Mouse (Mus musculus): ENCODE measurements around the gene Itih5.

Itih5 gene

DNA sequence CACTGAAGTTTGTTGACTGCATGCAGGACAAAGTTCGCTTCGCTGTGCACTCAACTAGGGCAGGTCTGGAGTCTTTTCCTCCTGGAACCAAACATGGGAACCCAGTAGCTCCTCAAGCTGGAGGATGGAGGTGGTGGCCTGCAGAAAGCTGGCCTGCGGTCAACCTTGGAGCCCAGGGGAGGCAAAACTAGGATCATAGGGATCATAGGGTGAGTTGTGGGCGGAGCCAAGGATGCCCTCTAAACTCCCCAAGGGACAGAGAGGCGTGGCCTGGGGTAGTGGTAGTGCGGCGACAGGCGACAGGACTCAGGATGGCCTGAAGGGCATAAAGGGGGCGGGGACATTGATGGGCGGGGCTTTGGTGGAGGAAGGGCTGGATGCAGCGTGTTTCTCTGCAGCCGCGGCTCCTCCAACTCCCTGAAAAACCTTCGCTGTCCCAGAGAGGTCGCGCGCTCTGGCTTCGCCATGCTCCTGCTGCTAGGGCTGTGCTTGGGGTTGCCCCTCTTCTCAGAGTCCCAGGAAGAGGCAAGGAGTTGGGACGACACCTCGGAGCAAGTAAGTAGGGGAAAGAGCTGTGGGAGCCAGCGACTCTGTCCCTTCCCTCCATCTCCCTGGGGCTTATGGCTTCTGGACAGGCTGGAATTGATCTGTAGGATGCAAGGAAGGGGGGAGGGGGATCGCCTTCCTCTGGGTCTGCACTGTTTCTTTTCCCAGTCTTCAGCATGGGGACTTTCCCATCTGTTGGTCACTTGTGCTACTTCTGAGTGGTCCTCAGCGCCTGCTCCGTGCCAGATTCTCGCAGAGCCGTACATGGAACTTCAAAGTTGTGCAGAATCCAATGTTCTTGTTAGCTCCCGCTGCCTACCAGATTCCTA lies at the start of gene Itih5:
TSS of gene Itih5 (plus strand) at position 371 of the 875 bp plus-strand sequence.
- in situ Hi-C loops (cut with MboI, MseI), result no loop called here

DNA sequence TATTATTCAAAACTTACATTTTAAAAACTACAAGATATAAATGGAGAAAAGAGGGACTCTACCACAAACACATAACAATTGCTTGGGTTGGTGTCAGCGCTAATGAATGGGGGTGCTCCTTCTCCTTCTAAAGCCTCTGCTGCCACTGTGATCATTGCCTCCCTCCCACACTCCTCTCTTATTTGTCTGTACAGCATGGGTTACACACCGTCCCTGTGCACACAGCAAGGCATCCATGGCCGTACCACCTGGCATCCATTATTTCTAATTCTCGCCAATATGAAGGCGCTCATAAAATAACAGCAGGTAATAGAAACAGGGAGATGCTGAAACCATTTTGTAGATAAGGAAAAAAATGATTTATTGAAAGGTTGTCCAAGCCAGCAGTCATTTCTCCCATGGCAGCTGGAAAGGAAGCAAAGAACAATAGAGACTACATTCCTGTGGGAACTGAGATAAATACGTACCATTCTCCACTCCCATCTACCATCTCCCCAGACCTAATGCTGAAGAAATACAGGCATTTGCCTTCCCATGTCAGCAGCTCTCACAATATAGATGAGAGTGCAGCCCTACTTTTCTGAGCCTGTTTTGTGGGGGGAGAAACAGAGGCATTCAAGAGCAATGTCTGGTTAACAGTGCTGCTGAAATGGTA lies 44.7 kb upstream of the Itih5 start:
- in situ Hi-C loops (cut with MboI, MseI), result no loop called here

DNA sequence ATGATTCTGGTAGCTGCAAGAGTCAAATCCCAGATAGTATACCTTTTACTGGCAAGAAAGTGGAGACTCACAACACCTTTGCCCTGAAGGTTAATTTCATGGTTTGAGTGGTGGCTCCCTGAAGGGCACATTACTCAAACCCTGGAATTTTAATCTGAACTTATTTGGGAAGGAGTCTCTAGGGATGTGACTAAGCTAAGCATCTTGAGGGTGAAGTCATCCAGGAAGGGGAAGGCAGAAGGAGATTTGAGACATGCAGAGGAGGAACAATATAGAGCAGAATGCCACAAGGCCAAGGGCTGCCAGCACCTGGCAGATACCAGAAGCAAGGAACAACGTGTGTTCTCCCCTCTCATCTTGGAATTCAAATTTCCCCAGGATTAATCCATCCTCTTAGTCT lies 34.6 kb upstream of the Itih5 start:
- in situ Hi-C loops (cut with MboI, MseI), result no loop called here

DNA sequence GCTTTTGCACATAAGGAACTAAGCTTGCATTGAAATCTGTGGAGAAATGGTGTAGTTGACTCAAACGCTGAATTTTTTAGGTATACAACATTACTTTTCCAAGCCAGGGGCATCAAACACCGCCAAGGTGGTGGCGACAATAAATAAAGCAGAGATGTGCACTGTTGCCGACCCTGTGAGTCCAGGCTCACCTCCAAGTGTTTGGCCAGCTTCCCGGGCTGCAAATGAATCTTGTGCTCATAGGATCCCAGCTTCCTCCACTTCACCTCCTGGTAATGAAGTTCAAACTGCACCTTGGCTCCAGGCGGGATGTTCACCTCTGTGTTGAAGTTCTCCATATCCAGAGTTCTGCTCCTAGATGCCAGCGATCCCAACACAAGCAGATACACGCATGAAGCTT lies 34.1 kb upstream of the Itih5 start:
- in situ Hi-C loops (cut with MboI, MseI), result no loop called here

DNA sequence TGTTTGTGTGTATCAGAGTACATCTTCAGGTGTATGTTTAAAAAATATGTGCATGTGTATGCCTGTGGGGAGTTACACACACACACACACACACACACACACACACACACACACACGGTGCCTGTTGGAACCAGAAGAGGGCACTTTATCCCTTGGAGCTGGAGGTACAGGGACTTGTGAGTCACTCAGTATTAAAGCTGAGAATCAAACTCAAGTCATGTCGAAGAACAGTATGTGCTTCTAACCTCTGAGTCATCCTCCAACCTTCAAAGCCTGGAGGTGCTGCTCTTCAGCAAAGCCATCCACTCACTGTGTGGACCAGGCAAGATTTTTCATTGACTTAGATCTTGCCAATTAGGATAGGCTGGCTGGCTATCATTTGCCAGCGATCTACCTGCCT lies 31.5 kb upstream of the Itih5 start:
- in situ Hi-C loops (cut with MboI, MseI), result no loop called here

DNA sequence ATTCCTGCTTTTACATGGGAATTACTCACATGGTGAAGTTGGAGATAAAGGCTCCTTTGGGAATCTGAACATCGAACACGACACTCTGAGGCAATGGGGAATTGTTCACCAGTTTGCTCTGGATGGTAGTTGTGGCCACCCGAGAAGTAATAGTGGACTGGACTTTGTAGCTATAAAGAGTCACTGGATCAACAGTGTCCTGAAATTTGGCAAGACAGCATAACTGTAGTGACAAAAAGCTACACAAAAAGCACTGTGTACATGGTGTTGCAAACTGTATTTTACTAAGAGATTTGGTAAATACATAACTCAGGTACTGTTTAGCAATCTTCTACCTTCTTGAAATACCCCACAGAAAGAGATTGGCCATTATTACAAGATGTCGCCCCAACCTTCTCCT lies 27.2 kb upstream of the Itih5 start:
- in situ Hi-C loops (cut with MboI, MseI), result no loop called here

DNA sequence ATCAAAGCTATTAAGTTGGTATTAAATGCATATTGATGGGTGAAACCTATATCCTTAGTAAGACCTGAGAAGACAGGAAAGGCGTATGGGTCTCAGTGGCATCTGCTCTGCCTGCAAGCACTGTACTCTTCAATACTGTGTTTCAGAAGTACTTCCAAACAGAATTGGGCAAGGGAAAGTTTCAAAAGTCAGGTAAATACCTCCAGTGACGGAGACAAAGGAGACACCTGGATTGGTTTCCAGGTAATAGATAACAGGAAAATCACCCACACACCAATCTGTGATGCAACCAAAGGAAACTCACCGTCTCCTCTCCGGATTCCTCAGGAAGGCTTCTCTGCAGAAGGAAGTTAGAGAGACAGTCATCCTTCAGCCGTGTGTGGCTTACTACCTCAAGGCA lies 25.9 kb upstream of the Itih5 start:
- in situ Hi-C loops (cut with MboI, MseI), result no loop called here

DNA sequence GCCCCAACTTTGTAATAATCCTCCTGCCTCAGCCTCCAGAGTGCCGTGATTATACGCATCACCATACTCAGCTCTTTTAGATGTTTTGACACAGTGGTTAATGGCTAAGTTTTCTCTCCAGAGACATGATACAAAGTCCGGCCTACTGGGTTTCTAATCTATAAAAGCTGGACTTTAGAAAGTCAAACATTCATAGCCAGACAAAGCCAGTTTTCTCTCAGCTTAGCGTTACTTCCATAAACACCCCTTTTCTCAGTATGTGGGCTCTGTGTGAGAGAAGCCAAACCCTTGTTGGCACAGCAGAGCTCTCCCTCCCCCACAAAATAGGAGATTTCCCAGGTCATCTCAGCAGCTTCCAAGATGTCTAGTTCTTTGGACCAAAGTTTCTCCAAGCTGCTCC lies 24.8 kb upstream of the Itih5 start:
- in situ Hi-C loops (cut with MboI, MseI), result no loop called here

DNA sequence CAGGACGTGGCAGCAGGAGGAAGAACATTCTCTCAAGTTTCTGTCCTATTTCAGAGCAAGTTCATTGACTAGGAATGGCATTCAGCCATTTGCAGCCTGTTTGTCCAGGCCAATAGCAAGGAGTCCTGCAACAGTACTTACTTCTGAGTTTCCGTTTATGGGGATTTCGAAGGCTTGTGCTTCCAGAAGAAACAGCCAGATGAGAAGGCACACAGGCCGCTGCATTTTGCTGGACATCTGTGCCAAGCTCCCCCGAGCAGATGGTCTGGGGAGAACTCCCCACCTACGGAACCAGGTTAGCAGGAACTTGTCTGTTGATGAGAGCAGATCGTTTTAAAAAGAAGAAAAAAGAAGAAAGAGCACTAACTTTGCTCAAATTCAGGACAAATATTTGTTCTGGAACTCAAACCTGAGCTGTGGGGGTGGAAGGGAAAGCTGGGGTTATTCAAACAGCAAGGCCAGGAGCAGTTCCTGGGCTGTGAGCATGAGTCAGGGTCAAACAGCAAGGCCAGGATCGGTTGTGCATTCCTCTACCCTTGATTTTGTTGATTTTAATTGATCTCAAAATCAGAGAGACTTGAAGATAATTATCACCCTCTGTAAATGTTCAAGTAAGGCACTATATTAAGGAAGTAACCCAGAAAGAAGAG lies 22.9 kb upstream of the Itih5 start:
- in situ Hi-C loops (cut with MboI, MseI), result no loop called here

DNA sequence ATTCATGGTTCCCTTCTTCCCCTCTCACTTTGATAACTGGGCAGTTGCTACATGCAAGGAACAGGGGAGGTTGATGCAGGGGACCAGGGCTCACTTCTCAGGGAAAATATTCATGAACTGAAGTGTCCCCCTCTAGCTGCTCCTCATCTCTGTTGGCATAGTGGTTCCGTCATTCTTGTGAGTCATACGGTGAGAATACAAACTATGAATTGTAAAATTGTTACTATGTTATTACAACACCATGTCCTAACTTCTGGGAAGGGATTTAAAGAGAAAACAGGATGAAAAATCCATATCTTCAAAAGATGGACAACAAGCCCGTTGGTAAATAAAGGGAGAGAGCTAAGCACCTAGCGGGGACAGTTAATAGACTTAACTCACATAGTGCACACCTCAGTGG lies 22.1 kb upstream of the Itih5 start, which contains the start of gene Itih2:
TSS of gene Itih2 (minus strand) at position 101 of the 400 bp plus-strand sequence.
- in situ Hi-C loops (cut with MboI, MseI), result no loop called here

DNA sequence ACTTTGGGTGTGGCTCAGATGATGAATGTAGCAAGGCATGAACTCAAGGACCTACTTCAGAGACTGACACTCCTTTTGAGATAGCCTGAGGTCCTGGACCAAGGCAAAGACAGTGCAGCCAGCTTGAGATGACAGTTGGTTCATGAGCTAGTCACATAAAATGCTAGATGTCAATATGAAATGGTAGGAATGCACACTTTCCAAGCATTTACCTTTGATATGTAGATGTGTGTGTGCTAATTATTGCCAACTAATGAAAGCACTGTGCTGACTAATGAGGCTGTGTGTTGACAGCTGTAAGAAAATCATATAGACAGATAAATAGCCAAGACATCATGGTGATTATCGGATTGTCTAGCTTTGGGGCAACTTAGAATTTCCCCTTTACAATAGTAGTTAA lies 21.2 kb upstream of the Itih5 start:
- in situ Hi-C loops (cut with MboI, MseI), result no loop called here

DNA sequence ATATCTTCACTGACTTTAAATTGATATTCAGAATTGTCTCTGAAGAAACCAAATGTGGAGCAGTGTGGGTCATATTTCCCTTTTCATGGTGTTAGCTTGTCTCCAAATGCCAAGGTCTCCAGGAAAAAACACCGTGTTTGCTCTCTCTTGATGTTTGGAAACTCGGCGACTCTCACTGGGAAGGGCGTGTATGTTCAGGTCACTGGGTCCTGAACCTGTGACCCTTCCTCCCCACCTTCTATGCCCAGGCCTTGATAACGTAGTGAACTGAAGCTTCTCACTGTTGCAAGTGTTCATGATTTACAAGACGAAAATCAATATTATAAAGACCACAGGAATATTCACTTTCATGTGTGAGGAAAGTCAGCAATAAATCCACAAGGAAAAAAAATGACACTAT lies 19.4 kb upstream of the Itih5 start:
- in situ Hi-C loops (cut with MboI, MseI), result no loop called here

DNA sequence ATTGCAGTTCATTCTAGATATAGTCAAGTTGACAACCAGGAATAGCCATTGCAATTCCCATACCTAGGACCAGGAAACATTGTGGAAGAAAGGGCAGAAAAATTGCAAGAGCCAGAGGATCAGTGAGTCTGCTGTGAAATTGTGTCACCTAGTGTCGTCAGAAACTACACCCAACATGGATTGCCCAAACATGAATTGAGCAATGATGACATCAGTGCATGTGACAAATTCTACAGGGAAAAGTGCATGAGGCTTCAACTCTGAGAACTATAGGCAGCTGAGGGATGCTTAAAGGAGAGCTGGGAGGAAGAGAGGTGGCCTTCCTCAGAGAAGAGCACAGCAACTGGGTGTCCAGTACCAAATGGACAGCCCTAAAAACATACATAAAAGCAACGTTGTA lies 16.1 kb upstream of the Itih5 start:
- in situ Hi-C loops (cut with MboI, MseI), result loop anchor here (5.0 kb wide), 1 partner anchor 35 kb away; no protein-coding TSS in a partner anchor

DNA sequence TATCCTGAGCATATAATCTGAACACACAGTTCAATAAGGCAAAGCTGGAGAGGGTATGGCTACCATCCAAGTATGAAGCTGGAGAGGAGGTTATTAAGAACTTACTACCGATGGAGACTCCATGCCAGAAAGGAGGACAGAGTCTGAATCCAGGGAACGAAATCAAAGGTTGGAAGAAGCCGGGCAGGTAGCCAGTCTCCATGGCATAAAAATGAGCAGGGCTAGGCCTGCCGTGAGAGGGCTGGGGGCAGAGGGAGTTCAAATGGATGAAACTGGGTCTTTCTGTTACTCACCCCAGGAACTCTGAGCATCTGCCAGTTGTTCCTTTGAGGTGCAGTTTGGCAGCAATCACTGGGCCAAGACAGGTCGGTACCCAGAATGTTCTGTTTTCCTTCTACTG lies 12.9 kb upstream of the Itih5 start:
- in situ Hi-C loops (cut with MboI, MseI), result loop anchor here (5.0 kb wide), 1 partner anchor 152 kb away; no protein-coding TSS in a partner anchor

DNA sequence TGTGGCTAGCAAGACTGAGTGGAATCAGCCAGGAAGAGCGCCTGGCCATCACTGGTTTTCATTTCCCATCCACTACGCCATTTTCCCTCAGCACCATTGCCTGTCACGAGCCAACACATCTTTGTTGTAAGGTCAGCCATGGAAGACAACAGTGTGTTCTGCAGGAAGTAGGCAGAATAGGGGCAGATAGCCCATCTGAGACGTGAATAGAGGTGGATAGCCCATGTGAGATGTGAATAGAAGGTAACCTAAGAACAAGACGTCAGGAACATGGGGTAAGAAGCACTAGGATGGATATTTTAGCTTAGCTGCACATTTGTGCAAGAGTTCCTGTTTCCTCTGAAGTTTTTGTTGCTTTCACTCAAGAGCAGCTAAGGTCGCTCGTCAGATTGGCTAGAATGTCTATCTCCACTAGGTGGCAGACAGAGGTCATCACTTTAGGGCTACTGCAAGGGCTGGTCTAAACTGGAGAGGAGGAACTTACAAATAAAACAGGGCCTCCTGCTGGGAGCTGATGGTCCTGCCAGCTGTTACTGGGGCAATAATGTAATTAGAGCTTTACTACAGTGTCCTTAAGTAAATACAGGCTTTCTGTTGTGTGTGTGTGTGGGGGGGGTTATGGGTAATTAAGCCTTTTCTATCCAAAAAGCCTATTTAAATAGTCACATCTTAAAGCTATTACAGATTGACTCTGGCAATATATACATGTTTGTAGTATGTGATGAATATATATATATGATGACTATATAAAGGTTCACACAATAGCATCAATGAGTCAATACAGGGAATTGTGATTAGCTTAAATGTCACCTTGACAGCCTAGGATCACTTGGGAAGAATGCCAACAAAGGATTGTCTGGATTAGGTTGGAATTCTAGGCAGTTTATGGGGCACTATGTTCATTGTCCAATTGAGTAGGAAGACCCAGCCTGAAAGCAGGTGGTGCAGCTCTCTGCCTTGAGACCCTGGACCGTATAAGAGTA lies 10.6 kb upstream of the Itih5 start:
- in situ Hi-C loops (cut with MboI, MseI), result loop anchor here (5.0 kb wide), 1 partner anchor 150 kb away; no protein-coding TSS in a partner anchor

DNA sequence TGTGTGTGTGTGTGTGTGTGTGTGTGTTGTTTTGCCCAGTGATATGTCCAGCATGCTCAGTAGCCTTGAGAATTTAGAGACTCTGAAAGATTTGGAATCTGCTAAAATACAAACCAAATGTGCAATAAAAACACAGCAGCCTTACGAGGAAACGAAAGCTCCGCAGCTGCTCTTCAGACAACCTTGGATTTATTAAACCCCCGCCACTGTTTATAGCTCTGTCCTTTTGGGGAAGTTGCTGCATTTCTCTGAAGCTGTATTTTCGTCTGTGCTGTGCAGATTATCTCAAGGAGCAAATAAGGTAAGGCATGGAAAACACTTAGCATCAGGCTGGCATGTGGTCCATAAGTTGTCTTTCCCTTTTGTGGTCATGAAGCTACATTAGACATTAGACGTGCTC lies 7.9 kb upstream of the Itih5 start:
- in situ Hi-C loops (cut with MboI, MseI), result no loop called here

DNA sequence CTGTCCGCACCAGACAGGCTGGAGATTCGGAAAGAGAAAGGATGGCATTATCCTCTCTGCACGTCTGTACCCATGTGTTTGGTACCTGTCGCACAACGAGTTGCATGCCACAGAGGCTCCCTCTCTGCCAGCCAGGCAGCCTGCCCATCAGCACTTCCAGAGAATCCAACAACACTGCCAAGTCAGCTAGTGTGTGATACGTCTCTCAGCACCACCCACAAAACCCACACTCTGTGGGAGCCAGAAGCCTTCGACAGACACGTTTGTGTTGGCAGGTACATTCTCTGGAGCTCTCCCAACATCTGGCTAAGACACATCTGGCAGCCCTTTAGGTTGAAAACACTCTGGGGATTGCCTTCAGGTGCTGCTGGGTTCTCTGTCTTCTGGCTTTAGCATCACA lies 6.2 kb upstream of the Itih5 start:
- in situ Hi-C loops (cut with MboI, MseI), result no loop called here

DNA sequence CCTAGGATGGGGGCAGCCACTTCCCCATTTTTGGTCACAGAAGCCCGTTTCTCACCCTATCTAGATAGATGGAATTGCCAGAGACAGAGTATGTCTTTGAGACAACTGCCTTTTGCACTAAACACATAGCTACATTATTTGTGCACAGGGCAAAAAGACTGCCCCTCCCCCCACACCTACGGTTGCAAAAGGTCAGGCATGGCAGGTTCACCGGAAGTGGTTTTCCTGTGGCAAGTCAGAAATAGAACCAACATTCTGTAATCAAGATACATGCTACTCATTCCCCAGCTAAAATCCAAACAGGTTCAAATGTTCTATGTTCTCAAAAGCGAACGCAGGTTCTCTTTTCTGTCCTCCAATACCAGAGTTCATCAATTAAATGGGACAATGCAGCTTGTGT lies 781 bp upstream of the Itih5 start:
- in situ Hi-C loops (cut with MboI, MseI), result no loop called here

DNA sequence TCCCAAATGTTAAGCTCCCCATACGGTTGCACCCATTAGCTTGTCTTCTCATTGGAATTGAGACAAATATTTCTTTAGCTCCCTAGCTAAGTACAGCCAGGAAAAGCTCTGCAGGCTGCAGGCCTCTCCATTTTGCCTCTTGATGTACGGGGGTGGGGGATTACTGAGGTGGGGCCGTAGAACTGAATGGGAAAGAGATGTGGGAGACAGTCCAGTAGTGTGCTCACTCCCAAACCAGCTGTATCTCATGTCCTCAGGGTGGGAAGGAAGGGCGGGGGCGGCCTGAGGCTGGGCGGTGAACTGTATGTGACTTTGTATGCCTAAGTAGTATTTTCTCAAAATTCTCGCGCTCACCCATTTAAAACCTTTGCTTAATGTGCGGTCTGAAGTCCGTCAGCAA lies 3.8 kb downstream of the Itih5 start:
- in situ Hi-C loops (cut with MboI, MseI), result no loop called here

DNA sequence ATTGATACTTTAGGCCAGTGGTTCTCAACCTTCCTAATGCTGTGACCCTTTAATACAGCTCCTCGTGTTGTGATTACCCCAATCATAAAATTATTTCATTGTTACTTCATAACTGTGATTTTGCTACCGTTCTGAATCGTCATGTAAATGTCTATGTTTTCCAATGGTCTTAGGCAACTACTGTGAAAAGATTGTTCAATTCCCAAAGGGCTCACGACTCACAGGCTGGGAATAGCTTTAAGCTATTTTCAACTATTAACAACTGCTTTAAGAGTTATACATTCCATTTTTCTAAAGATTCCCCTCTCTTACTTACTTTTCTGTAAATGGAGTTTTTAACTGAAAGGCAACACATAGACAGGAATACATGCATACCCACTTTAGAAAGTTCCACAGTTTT lies 8.6 kb downstream of the Itih5 start:
- in situ Hi-C loops (cut with MboI, MseI), result no loop called here

DNA sequence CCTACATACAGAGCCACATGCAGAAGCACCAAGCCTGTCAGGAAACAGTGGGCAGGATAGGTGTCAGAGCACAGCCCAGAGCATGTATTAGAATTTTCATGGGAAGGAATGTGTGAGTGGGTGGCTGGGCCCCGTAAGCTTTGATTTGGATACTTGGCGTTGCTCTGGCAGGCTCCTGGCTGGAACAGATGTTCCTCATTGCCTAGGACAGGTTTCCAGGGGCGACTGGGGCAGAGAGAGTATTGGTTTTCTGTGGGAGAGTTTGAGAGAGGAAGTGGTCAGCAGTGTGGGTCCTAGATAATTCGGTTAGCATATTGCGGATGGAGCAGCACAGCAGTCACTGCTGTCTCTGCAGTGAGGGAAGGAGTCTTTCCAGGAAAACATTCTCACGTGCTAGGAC lies 13.3 kb downstream of the Itih5 start:
- in situ Hi-C loops (cut with MboI, MseI), result no loop called here

All from regulatory T cell (primary cell).